Mouse (Mus musculus) retina, postnatal 7 days (tissue): ENCODE results near the gene Rtp3.

Experiments used
- DNase-seq: peaks from one replicate; pipeline ENCODE4 v3.0.0-alpha.2; 2012; ENCODE audit warnings: low read depth, low spot score

Gene Rtp3

GRCm38 (mm10) chr9:110946548-110947044 is 43.8 kb downstream of the Rtp3 start:
- no peak for DNase-seq

- no peak for DNase-seq
These were observed 44.5 kb downstream of the Rtp3 start, which contains the start of gene Tdgf1 for GRCm38 (mm10) chr9:110945926-110946325. Tdgf1 (minus strand) TSS chr9:110946158.

- DNase-seq = no peak
These were observed 45.0 kb downstream of the Rtp3 start for GRCm38 (mm10) chr9:110945343-110945742.

GRCm38 (mm10) chr9:110944265-110944664 is 46.1 kb downstream of the Rtp3 start:
- no peak for DNase-seq

GRCm38 (mm10) chr9:110937506-110938490 is 52.6 kb downstream of the Rtp3 start:
- no peak for DNase-seq

- no peak for DNase-seq
These were observed 54.4 kb downstream of the Rtp3 start for GRCm38 (mm10) chr9:110935941-110936340.
